Mouse (Mus musculus): ENCODE measurements around the gene Stbd1. TPM values are rescaled to one million over a fixed set of nuclear protein-coding genes. Genes with fewer than 3 reads are reported as not detected.

The Stbd1 gene
- polyA plus RNA-seq (2016; fragmentation: Nextera tagmentation; extraction: Ambion mirVana): 5.0 and 6.2 TPM in 2 replicates

DNA sequence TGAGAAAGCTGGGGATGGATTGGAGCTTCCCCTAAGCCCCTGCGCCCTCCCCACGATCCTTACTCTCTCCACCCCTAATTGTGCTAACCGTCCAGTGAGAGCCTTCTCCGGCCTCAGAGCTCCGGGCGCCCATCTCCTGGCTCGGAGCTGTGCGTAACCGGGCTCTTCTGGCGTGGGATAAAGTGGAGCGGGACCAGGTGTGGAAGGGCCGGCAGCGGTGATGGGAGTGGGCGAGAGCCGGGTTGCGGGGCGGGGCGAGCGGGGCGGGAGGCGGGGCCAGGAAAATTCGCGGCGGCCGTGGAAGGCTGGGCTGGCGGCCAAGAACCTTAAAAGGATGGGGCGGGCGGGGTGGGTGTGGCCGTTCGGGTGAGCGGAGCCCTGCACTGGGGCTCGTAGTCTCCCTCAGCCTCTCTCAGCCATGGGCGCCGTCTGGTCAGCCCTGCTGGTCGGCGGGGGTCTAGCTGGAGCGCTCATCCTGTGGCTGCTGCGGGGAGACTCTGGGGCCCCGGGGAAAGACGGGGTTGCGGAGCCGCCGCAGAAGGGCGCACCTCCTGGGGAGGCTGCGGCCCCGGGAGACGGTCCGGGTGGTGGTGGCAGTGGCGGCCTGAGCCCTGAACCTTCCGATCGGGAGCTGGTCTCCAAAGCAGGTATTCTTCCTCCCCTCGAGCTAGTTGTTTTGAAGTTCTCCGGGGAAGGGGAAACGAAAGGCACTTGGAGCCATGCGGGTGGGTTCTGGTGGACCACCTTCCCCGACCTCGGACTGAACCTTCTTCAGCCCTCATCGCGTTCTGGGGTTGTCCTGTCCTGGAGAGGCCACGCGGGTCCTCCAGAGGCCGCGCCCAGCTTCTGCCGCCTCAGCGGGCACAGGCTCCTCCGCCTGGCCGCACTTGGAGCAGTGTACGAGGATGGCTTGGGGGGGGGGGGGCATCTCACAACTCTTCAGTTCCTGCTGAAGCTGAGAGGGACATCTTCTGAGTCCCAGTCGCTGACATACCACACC, at the start of gene Stbd1:
TSS of gene Stbd1 (plus strand) at position 351 of the 1,000 bp plus-strand sequence.
- Histone ChIP-seq H3K4me2 (peak within 1 kb of the TSS; percentile 95), H3K36me3 (replicated peaks) (no peaks in the 10 kb centered on the region), H3K4me1 (peaks cover 5% of the 10 kb centered on the region; the same call in 1 of the 2 replicates), H3K9me3 (no peaks in the 10 kb centered on the region), H3K9ac (peak within 1 kb of the TSS; percentile 71), H3K27ac (no peak within 1 kb of the TSS), H3K4me3 (replicated peaks) (peak within 1 kb of the TSS; percentile 67), H3K27me3 (peaks cover 21% of the 10 kb centered on the region)
- under 1% methylated on average over 63 of the region's 69 CpGs for WGBS
- peak; percentile 95 for ATAC-seq (ENCODE audit: low FRiP score)

DNA sequence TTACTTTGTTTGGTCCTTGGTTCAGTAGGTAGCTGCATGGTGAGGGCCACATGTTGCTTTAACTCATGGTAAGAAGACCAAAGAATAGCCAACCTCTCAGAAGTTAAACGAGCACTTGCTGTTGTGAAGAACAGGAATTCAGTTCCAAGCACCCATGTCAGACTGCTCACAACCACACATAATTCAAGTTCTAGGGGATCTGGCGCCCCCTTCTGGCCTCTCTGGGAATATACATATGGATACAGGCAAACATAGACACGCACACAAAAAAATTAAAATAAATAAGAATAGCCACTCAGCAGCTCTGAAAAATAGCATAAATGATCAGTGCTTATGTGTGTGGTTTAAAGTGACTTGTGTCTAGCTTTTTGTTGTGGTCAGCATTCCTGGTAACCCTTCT, 48.9 kb upstream of the Stbd1 start:
- Histone ChIP-seq H3K4me2 (no peak overlapping the region), H3K36me3 (replicated peaks) (no peaks in the 10 kb centered on the region), H3K27me3 (no peaks in the 10 kb centered on the region), H3K9me3 (no peaks in the 10 kb centered on the region), H3K4me1 (no peaks in the 10 kb centered on the region), H3K27ac (no peak overlapping the region), H3K4me3 (replicated peaks) (no peak overlapping the region), H3K9ac (no peak overlapping the region)
- no peak for ATAC-seq (ENCODE audit: low FRiP score)
- WGBS: 70% methylated on average over 3 of the region's 3 CpGs

DNA sequence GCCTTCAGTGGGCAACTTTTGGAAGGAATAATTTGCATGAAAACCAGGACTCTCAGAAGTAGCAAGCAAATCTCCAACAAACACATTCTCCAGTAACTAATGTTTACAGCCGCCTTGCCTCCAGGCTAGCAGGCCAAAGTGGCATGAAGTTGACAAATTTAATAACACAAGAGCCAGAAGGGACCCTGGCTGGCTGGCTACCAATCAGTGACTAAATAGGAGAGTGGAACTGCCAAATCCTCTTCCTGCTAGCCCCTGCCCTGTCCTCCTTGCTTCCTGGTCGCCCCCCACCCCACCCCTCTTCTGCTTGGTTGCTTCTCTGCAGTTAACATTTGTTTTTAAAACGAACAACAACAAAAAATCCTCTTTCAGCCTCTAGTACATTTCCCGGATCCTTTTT, 48.4 kb upstream of the Stbd1 start:
- Histone ChIP-seq H3K9ac (no peak overlapping the region), H3K9me3 (no peaks in the 10 kb centered on the region), H3K4me1 (no peaks in the 10 kb centered on the region), H3K36me3 (replicated peaks) (no peaks in the 10 kb centered on the region), H3K4me2 (no peak overlapping the region), H3K4me3 (replicated peaks) (no peak overlapping the region), H3K27me3 (no peaks in the 10 kb centered on the region), H3K27ac (no peak overlapping the region)
- ATAC-seq (ENCODE audit: low FRiP score): no peak
- 88% methylated on average over 4 of the region's 4 CpGs for WGBS

DNA sequence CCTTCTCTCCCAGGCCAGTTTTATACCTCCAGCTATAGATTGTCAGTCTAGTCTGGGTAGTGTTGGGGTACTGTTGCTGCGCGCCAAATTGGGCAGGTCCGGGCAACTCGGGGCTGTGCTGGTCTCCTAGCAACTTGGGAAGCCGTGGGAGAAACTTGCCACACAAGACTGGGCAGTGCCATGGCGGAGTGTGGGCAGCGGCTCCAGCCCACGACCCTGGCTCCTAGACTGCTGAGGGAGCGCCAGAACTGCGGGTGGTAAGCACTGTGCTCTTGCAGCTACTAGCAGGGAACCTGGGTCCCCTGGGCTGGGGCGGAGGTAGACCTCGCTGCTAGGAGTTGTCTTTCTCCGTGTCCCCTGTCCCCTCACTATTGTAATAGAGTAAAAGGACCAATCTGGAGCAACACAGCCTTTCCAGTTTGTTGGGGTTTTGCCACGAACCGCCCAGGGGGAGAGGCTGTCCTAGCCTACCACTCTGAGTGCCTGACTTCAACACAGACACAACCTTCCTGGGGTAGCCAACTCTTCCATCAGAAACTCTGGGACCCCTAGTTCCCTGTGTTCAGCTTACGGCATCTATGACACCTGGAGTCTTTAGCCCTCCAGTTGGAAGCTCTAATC, 47.8 kb upstream of the Stbd1 start, which contains the start of gene Fam47e:
TSS of gene Fam47e (plus strand) at position 179 of the 621 bp plus-strand sequence.
- H3K4me2 ChIP-seq: no peak within 1 kb of the TSS
- no peak within 1 kb of the TSS for H3K27ac ChIP-seq
- no peaks in the 10 kb centered on the region for H3K27me3 ChIP-seq
- no peaks in the 10 kb centered on the region for H3K4me1 ChIP-seq
- ATAC-seq (ENCODE audit: low FRiP score): no peak
- H3K9ac ChIP-seq: no peak within 1 kb of the TSS
- no peaks in the 10 kb centered on the region for H3K36me3 ChIP-seq (replicated peaks)
- WGBS: 86% methylated on average over 16 of the region's 16 CpGs
- no peak within 1 kb of the TSS for H3K4me3 ChIP-seq (replicated peaks)
- H3K9me3 ChIP-seq: no peaks in the 10 kb centered on the region

DNA sequence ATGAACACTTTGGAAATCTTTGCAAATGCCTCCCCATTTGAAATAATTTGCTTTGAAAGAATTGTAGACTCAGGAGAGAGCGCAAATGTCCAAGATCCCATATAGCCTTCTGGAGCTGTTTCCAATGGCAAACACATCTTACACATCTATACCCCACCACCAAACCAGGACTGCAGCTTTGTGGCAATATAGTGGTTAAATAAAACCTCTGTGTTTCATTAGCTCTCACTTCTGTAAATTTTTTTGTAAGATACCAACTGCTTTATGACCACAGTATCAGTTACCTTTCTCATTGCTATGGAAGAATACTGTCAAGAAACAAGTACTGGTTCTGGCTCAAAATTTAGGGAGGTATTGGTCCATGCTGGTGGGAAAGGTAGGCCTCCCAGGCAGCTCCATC, 46.9 kb upstream of the Stbd1 start:
- WGBS: 91% methylated on average over 1 of the region's 1 CpGs
- H3K36me3 ChIP-seq (replicated peaks): no peaks in the 10 kb centered on the region
- no peak overlapping the region for H3K27ac ChIP-seq
- H3K27me3 ChIP-seq: no peaks in the 10 kb centered on the region
- H3K4me3 ChIP-seq (replicated peaks): no peak overlapping the region
- no peak overlapping the region for H3K9ac ChIP-seq
- no peaks in the 10 kb centered on the region for H3K9me3 ChIP-seq
- no peak for ATAC-seq (ENCODE audit: low FRiP score)
- H3K4me2 ChIP-seq: no peak overlapping the region
- H3K4me1 ChIP-seq: no peaks in the 10 kb centered on the region

DNA sequence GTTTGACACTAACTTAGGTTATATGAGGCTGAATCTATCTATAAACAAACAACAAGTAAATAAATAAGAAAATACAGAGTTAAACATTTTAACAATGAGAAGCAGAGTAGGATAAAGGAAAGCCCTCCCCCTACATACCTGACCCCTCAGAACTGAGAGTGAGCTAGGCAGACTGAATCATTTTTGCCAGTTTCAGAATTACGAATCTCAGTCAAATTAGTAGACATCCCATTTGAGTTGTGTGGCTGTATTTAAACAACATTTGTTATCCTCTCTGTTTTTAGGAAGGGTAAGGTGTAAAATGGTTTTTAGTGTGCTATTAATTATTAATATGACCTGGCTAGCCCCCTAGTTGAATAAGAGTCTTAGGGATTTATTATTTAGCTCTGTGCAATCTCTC, 45.3 kb upstream of the Stbd1 start:
- Histone ChIP-seq H3K27me3 (no peaks in the 10 kb centered on the region), H3K9ac (no peak overlapping the region), H3K4me3 (replicated peaks) (no peak overlapping the region), H3K4me1 (no peaks in the 10 kb centered on the region), H3K9me3 (no peaks in the 10 kb centered on the region), H3K36me3 (replicated peaks) (no peaks in the 10 kb centered on the region), H3K27ac (no peak overlapping the region), H3K4me2 (no peak overlapping the region)
- 93% methylated on average over 1 of the region's 1 CpGs for WGBS
- ATAC-seq (ENCODE audit: low FRiP score): no peak

DNA sequence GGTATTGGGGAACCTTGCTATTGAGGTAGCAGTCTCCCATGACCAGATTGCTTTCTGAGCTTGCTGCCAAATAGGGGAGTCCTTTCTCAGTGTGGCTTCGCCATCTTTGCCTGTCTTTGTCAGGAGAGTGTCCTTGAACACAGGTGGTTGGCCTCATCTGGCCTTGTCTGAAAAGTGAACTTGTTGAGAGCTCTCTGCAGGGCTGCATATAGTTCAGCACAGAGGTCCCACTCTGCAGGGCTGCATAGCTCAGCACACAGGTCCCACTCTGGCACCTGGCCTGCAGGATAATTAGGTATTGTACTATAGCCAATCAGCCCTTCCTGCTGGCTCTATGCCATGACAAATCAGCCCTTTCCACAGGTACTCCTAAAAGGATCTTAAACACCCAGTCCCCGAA, 42.6 kb upstream of the Stbd1 start:
- Histone ChIP-seq H3K9me3 (no peaks in the 10 kb centered on the region), H3K4me3 (replicated peaks) (no peak overlapping the region), H3K27ac (no peak overlapping the region), H3K36me3 (replicated peaks) (no peaks in the 10 kb centered on the region), H3K27me3 (no peaks in the 10 kb centered on the region), H3K4me2 (no peak overlapping the region), H3K9ac (no peak overlapping the region), H3K4me1 (no peaks in the 10 kb centered on the region)
- 68% methylated on average over 2 of the region's 2 CpGs for WGBS
- no peak for ATAC-seq (ENCODE audit: low FRiP score)

DNA sequence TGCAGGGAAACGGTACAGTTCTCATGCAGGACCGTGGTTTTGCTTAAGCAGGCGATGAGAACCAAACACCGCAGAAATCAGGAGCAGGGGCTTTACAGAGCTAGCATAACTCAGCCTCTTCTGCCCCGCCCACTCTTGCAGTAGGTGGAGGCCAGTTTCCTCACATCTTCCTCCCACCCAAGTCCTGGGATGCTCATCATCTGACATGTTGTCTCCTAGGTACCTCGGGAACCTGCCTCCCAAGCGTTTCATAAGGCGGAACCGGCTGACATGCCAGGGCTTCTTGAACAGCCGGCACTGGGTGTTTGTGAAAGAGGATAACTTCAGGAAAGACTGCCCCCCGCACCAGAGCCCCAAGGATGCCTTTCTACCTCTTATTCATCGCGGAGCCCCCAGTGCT, 40.8 kb upstream of the Stbd1 start:
- Histone ChIP-seq H3K36me3 (replicated peaks) (no peaks in the 10 kb centered on the region), H3K27ac (no peak overlapping the region), H3K4me3 (replicated peaks) (no peak overlapping the region), H3K4me1 (no peaks in the 10 kb centered on the region), H3K4me2 (no peak overlapping the region), H3K9me3 (no peaks in the 10 kb centered on the region), H3K9ac (no peak overlapping the region), H3K27me3 (no peaks in the 10 kb centered on the region)
- no peak for ATAC-seq (ENCODE audit: low FRiP score)
- WGBS: 84% methylated on average over 13 of the region's 13 CpGs

DNA sequence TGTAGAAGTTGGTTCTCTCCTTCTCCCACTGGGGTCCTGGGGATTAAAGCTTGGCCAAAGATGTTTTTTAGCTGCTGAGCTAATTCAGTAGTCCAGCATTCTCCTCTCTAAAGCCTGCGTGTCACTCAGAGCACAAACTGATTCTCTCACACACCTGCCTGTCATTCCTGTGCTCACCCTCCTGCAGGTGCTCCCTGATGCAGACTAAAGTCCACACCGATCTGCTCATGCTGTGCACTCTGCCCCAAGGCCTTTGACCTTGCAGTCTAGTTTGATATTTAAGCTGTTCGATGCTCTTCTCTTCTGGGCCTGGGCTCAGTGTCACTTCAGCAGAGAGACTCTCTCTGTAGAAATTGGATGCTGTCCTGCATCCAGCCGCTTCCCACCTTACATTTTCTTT, 31.6 kb upstream of the Stbd1 start:
- no peak overlapping the region for H3K4me2 ChIP-seq
- no peak overlapping the region for H3K27ac ChIP-seq
- H3K27me3 ChIP-seq: no peaks in the 10 kb centered on the region
- H3K4me1 ChIP-seq: no peaks in the 10 kb centered on the region
- no peak for ATAC-seq (ENCODE audit: low FRiP score)
- 90% methylated on average over 4 of the region's 4 CpGs for WGBS
- no peak overlapping the region for H3K4me3 ChIP-seq (replicated peaks)
- H3K9ac ChIP-seq: no peak overlapping the region
- H3K36me3 ChIP-seq (replicated peaks): no peaks in the 10 kb centered on the region
- H3K9me3 ChIP-seq: no peaks in the 10 kb centered on the region

DNA sequence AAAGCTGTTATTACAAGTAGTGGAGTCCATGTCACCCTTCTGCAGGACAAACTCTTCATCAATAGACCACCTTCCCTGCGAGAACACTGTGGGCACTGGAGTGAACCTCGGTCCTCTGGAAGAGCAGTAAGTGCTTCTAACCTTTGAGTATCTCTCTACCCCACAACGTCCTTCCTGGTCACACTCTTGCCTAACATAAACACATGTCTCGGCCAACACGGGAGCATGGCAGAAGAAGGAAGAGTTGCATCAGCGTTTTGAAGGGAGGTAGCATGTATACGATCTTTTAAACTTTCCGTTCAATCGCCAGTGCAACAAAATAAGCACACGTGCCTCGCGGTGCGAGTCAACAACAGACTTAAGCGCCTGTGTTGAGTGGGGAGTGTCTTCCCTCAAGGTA, 23.3 kb upstream of the Stbd1 start:
- no peak overlapping the region for H3K9ac ChIP-seq
- no peak overlapping the region for H3K4me3 ChIP-seq (replicated peaks)
- no peak overlapping the region for H3K4me2 ChIP-seq
- H3K4me1 ChIP-seq: no peaks in the 10 kb centered on the region
- no peaks in the 10 kb centered on the region for H3K36me3 ChIP-seq (replicated peaks)
- no peak for ATAC-seq (ENCODE audit: low FRiP score)
- H3K27me3 ChIP-seq: no peaks in the 10 kb centered on the region
- no peaks in the 10 kb centered on the region for H3K9me3 ChIP-seq
- no peak overlapping the region for H3K27ac ChIP-seq
- 90% methylated on average over 14 of the region's 14 CpGs for WGBS

DNA sequence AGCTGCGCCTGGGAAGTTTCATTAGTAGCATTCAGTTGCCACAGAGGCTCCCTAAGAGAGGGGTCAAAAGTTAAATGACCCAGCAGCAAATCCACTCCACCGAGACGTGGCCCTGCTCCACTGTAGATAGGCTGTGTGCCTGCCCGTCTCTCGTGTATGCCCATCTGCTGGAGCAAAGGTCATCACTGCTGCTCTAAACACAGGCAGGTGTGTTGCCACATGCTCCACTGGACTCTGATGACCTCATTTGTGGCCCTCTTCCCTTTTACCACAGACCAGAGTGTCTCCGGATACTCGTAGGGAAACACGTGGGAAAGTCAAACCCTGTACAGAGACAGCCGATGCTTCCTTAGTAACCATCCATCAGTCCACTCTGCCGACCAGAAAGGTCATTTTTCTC, 16.9 kb upstream of the Stbd1 start:
- ATAC-seq (ENCODE audit: low FRiP score): no peak
- H3K4me3 ChIP-seq (replicated peaks): no peak overlapping the region
- WGBS: 77% methylated on average over 10 of the region's 10 CpGs
- H3K4me1 ChIP-seq: no peaks in the 10 kb centered on the region
- no peaks in the 10 kb centered on the region for H3K27me3 ChIP-seq
- no peak overlapping the region for H3K9ac ChIP-seq
- H3K27ac ChIP-seq: no peak overlapping the region
- H3K36me3 ChIP-seq (replicated peaks): no peaks in the 10 kb centered on the region
- no peaks in the 10 kb centered on the region for H3K9me3 ChIP-seq
- H3K4me2 ChIP-seq: no peak overlapping the region

DNA sequence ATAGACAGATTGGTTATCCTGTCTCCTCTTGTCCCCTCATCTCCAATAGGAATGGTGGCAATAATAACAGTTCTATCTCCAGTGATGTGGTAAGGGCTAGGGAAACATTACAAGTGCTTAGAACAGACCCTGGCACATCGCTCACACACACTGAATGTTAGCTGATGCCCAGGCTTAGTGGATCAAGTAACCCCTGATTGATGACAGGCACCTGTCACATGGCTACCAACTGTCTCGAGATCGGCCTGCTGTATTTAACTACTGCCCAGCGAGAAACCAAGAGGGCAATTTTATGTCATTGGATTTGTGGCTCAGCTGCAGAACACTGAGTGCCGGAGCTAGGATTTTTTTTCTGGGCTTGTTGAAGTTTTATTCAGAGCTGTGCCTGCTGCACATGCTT, 7.8 kb upstream of the Stbd1 start:
- H3K27ac ChIP-seq: no peak overlapping the region
- H3K4me1 ChIP-seq: no peaks in the 10 kb centered on the region
- no peaks in the 10 kb centered on the region for H3K9me3 ChIP-seq
- no peak overlapping the region for H3K4me2 ChIP-seq
- H3K27me3 ChIP-seq: no peaks in the 10 kb centered on the region
- ATAC-seq (ENCODE audit: low FRiP score): no peak
- no peak overlapping the region for H3K9ac ChIP-seq
- no peaks in the 10 kb centered on the region for H3K36me3 ChIP-seq (replicated peaks)
- 89% methylated on average over 5 of the region's 5 CpGs for WGBS
- no peak overlapping the region for H3K4me3 ChIP-seq (replicated peaks)

Measured in forebrain, embryonic 12.5 days (tissue).